Mouse (Mus musculus) gastrocnemius, adult 2 months (tissue): ENCODE data around the gene Fgfr2. TPM values are rescaled to one million over a fixed set of nuclear protein-coding genes. Genes with fewer than 3 reads are reported as not detected.

ENCODE experiments used
- DNase-seq: peaks from one replicate; pipeline ENCODE4 v3.0.0; 2022
- H3K27ac ChIP-seq: fragments of 200-600 bp; 2 replicates; pipeline ENCODE4 v1.8.1; 2022; ENCODE audit warnings: mild to moderate bottlenecking
- H3K4me3 ChIP-seq: fragments of 200-600 bp; 2 replicates; pipeline ENCODE4 v1.8.1; 2022; ENCODE audit warnings: mild to moderate bottlenecking, moderate library complexity
- CTCF ChIP-seq: fragments of 200-600 bp; IDR thresholded peaks from 2 replicates; pipeline ENCODE4 v1.8.1; 2022; ENCODE audit warnings: antibody characterized with exemption, mild to moderate bottlenecking, moderate library complexity
- intact Hi-C: fragments of 180-260 bp; cut with DNase I; formaldehyde crosslinking; loops from one replicate; pipeline ENCODE4 v1.15.1; 2025
- total RNA-seq, 2 experiments: library from RNA; stranded (reverse); gene quantifications; 2 replicates each; pipeline ENCODE4 v1.2.3; 2021

Gene Fgfr2
- total RNA-seq, 2 experiments from 2014 or later, result 0.15 to 0.33 TPM

DNA sequence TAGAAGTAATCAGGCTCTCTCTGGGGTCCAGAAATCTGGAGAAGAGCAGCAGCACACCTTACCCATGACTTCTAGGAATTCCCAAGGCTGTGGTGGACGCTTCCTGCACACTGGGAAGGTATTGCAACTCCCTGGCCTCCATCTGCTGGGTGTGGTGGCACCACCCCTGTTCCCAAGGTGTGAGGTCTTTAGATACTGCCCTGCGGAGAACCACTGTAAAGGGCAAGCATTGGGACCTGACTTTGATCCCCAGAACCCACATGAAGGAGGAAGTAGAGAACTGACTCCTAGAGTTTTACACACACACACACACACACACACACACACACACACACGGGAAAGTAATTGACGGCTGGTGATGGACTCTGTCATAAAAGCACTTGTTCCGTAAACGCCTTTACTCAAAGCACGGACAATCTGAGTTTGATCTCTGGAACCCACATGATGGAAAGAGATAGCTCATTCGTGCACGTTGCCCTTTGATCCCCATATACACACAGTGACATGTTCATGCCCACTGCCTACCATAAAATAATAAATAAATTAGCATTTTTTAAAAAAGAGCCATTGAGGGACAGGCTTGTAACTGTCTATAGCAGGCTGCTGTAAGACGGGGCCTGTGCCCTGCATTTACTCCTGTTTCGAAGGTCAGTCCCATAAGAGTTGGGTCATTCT is 478.4 kb downstream of the Fgfr2 start:
- no peak overlapping the region for H3K4me3 ChIP-seq
- intact Hi-C loops, result no loop called here
- no peak overlapping the region for H3K27ac ChIP-seq
- DNase-seq, result no peak
- no peak for TF ChIP-seq CTCF

DNA sequence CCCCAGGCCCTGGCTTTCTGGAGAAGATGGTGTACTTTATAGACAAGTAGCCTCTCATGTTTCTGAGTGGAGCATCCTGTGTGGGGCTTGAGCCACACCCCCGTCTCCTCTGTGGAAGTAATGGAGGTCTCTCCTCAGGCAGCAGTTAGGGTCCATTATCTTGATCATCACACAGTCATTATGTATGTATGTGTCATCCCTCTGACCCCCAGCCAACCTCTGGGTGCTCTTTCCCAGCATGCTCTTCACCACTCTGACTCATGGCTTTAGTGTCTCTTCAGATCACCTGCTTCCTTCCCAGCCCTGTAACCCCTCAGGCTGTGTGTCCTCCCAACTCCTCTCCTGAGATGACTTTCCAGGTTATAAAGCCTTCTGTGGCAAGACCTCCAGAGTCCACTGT is 481.5 kb downstream of the Fgfr2 start:
- intact Hi-C loops, result no loop called here
- no peak overlapping the region for H3K4me3 ChIP-seq
- H3K27ac ChIP-seq, result no peak overlapping the region
- peak; percentile 7 for DNase-seq
- TF ChIP-seq CTCF, result no peak

DNA sequence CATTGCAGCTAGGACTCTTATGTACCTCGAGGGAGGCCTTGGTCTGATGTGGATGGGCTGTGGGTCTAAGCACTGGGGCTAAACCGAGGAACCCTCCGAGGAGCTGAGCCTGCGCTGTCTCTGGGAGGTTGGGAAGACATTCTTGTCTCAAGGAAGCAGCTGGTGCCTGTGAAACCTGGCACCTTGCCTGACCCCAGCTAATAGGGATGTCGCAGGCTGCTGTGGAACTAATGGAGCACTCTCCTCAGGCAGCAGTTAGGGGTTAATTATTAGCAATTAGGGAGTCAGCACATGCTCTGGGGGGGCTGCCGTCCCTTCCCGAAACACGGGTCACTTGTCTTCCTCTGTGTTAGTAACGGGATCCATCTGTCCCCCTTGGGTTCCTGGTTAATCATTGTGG is 482.2 kb downstream of the Fgfr2 start:
- peak; percentile 64 for DNase-seq
- no peak for TF ChIP-seq CTCF
- intact Hi-C loops, result no loop called here
- H3K4me3 ChIP-seq, result no peak overlapping the region
- no peak overlapping the region for H3K27ac ChIP-seq

DNA sequence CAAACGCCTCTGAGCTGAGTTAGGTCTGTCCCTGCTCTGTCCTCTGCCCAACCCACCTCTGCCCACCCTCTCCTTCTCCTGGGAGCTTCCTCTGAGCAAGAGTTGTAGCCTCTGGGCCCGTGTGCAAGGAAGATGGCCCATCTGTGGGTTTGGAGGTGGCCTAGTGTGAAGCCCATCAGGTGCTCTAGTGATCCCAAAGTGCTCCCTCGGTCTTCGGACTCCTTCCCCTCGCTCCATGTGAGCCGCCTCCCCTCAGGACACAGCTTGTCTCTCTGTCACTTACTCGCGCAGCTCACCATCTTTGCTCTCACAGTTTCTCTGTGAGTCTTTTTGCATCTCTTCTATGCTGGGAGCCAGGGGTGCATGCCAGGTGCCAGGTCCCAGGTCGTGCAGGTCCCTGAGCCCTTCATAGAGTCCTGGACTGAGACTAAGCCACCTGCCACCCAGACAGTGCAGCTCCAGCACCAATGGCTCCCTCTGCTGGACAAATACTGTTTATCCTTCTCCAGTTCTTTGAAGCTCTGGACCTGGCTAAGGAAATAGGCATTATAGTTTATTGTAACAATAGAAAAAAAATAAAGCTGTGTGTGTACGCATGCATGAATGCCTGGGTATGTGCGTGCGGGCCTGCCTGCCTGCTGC is 484.6 kb downstream of the Fgfr2 start:
- DNase-seq, result peak; percentile 73
- H3K27ac ChIP-seq, result no peak overlapping the region
- H3K4me3 ChIP-seq, result no peak overlapping the region
- intact Hi-C loops, result loop anchor here (2.0 to 10.0 kb wide), 3 partner anchors 36 to 412 kb away; partner anchors contain the start of gene Oat
- TF ChIP-seq CTCF, result peak; percentile 83

DNA sequence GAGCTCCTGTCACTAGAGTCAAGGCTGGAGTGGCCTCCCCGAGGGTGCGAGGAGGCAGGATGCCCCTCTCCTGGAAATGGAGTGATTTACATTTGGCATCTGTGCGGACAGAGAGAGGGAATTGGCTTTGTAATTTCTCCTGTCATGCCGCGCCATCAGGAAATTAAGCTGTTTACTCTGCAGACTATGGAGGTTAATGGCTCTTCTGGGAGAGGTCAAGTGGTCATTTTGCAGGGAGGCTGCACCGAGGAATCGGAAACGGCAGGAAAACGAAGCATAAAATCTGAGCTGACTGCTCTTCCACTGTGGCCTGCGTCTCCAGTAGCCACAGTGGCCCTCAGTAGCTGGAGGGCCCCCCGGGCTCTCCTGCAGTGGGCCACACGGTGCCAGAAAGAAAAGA is 485.9 kb downstream of the Fgfr2 start:
- no peak for TF ChIP-seq CTCF
- no peak for DNase-seq
- Histone ChIP-seq H3K4me3 (no peak overlapping the region), H3K27ac (no peak overlapping the region)
- intact Hi-C loops, result loop anchor here (5.0 to 10.0 kb wide), 2 partner anchors 35 to 62 kb away; partner anchors contain the start of gene Oat

DNA sequence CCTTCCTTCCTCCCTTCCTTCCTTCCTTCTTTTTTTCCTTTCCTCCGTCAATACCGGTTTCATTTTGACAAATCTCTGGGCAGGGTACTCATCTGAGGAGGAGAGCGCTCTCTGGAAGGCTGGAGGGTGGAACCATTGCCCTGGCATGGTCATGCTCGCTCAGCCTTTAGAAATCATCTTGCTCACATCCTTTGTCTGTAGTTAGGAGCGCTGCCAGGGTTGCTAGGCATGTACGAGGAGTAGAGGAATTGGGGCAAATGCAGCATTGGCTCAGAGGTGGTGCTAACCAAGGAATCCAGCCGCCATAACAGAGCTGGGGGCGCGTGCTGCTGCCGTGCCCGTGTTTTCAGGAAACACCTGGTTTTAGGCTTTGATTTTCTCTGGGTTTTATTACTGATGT is 491.8 kb downstream of the Fgfr2 start:
- Histone ChIP-seq H3K27ac (no peak overlapping the region), H3K4me3 (no peak overlapping the region)
- TF ChIP-seq CTCF, result no peak
- peak; percentile 11 for DNase-seq
- intact Hi-C loops, result loop anchor here (10.0 kb wide), 1 partner anchor 57 kb away; the partner anchor contains the start of gene Oat

DNA sequence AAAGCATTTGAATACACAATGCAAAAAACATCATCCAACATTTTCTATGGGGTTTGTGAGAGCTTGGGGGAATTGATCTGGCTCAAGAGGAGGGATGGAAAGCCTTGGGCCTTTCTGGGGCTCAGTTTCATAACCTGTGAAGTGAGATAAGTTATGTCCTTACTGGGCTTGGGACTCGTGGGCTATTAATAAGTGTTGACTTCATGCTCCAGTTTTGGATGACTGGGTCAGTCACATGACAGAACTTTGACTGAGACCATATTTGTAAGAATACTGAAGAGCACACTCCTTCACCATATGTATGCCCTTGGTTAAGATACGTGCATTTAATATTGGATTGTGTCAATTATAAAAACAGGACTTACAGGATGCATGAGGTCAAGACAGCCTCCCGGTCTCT is 495.7 kb downstream of the Fgfr2 start:
- intact Hi-C loops, result no loop called here
- peak; percentile 42 for DNase-seq
- no peak overlapping the region for H3K4me3 ChIP-seq
- peak overlapping the region; percentile 86 for H3K27ac ChIP-seq
- no peak for TF ChIP-seq CTCF

DNA sequence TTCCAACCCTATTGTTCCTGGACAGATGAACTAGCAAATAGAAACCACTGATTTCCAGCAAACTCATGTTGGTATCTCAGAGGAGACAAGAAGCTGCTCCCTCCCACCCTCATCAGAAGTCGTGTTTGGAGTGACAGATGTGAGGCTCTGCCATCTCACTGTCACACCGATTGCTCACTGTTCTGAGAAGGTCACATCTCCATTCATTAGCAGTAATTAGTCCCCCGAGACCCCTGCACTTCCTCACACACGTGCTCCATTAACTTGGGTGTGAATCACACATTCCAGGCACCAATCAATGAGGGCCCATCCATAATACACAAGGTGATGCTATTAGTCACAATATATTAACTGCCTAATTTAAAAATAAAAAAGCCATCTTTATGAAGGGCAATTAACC is 497.0 kb downstream of the Fgfr2 start:
- no peak overlapping the region for H3K4me3 ChIP-seq
- no peak for DNase-seq
- intact Hi-C loops, result no loop called here
- H3K27ac ChIP-seq, result peak overlapping the region; percentile 86; the same call in 1 of the 2 replicates
- no peak for TF ChIP-seq CTCF

DNA sequence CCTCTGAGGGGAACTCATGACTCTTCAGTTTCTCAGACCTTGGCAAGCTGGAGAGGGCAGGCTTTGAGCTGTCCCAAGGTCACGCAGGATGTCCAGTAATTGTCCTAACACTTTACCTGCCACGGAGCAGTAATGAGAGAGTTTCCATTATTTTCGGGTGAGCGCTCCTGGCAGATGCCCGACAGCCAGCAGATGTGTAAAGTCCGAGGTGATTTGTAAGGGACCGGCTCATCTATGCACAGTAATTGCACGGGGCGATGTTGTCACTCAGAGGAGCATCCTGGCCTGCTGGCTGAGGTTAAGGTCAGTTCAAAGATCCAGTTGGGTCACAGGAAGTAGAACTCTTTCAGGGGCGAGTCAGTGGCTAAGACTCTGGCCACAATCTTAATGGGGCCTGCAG is 499.0 kb downstream of the Fgfr2 start:
- Histone ChIP-seq H3K4me3 (no peak overlapping the region), H3K27ac (peak overlapping the region; percentile 17; the same call in 1 of the 2 replicates)
- no peak for DNase-seq
- TF ChIP-seq CTCF, result no peak
- intact Hi-C loops, result no loop called here

DNA sequence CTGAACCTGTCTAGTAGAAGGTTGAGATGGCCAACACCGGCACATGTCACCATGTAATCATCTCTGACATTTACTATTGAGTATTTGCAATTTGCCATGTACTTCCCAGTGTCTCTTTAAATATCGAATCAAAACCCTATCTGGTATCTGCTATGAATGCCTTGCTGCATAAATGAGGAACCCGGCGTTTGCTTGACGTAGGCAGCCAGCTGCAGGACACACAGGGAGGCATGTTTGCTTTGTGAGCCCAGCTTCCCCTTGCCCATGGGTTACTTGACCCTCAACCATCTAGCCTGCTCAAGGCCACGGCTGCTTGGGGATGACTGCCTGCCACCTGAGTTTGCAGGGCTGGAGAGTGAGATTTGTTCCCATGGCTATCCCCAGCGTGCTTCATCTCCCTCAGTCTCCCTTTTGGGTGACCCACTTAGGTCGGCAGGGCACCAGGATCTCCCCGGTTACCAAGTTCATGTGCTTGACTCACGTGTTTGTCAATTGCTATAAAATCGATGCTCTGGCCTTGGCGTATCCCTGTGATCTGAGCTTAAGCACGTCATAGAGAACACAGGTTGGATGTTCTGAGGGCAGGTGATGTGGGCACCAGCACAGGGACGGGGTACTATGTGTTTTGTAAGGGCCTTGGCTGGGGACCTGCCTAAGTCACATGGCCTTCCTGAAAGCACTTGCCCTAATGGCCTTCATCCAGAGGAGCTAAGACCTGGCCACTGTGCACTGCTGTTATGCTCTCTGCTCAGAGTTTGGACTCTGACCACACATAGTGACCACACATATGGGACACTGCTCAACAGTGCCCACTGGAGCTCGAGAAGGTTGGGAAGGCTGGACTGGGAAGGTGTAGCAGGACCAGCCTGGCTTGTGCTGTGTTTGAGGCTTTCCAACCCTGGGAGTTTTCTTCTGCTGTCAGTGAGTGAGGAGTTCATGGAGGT is 502.9 kb downstream of the Fgfr2 start:
- no peak for DNase-seq
- intact Hi-C loops, result no loop called here
- H3K4me3 ChIP-seq, result no peak overlapping the region
- 0 out of 2 replicates have a peak overlapping the region, but pooled peaks have one; percentile 20 for H3K27ac ChIP-seq
- no peak for TF ChIP-seq CTCF

DNA sequence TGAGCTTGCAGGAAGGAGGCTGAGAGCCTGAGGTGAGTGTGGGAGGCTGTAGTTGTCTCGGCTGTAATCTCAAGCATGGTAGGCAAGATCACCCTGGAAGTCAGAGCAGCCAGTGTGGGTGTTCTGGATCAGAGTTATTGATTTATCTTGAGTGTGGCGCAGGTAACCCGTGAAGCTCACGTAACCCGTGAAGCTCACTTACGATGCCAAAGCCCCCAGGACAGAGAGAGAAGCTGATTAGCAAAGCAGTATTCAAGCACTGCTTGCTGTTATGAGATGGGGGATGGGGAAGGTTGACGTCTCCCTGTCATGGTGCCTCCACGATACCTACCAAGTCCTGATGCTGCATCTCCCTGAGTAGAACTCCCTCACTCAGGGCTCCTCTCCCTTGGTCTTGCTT is 503.6 kb downstream of the Fgfr2 start:
- DNase-seq, result no peak
- no peak for TF ChIP-seq CTCF
- no peak overlapping the region for H3K27ac ChIP-seq
- intact Hi-C loops, result no loop called here
- no peak overlapping the region for H3K4me3 ChIP-seq

DNA sequence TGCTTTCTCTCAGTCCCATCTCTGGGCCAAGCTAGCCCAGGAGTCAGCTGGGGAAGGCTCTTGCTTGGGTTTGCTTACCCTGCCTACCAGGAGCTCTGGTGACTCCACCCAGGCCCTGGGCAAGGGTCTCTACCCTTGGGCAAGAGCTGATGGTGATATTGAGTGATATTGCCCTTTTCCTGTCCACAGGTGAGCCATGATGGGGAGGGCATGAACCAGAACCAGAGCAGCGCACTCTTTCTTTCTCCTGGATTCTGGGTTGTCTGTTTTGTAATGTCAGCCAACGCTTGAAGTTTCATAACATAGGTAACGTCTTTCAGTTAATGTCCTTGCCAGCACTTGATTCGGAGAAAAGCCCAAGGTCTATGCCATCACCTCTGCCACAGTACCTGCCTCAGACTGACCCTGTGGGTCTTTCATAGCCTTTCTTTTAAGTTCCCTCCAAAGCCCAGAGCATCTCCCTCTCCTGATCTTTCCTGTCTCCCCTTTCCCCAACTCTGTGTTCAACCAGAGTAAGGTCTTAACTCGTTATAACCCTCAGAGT is 506.1 kb downstream of the Fgfr2 start:
- Histone ChIP-seq H3K4me3 (no peak overlapping the region), H3K27ac (no peak overlapping the region)
- DNase-seq, result no peak
- intact Hi-C loops, result no loop called here
- no peak for TF ChIP-seq CTCF
